ENCODE assay signal across 8 mouse cellular contexts in the genomic region with DNA sequence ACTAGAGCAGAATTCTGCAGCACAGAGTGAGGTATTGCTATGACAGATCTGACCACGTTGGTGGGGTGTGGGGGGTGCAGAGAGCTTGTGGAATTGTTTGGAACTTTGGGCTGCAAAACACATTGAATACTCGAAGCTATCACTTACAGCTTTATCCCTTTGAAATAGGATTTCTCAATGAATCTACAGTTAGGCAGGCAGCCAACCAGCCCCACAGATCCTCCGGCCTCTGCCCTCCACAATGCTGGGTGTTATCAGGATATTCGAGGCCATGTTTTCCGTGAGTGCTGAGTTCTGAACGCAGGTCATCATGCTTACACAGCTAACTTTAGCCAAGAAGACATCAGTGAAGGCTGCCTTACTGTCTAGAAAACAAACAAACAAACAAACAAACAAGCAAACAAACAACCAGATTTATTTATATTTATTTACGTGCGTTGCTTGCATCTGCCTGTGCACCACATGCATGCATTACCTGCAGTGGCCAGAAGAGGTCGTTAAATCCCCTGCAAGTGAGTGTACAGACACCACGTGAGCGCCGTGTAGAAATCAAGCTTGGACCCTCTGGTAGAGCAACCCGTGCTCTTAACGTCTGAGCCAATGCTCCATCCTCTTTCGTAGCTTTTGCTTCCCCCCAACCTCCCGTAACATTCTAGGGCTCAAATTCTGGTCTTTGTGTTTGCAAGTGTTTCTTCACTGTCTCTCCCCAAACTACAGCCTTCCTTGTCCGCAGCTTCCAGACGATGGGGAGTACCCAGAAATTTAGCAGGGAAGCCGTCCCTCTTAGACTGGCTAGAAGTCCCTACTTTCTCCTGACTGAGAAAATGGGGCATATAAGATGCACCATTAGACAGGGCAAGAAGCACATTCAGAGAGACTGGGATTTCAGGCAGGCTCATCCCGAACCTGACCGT. TPM values are rescaled to one million over a fixed set of nuclear protein-coding genes. Genes with fewer than 3 reads are reported as not detected.
DNase-seq lines count a peak whose midpoint lies in the region; ATAC-seq and TF ChIP-seq lines count a peak whose summit lies in the region.

No protein-coding gene starts in this region.

- WGBS in heart, adult 2 months: 30% methylated on average over 21 of the region's 21 CpGs
- 30% methylated on average over 21 of the region's 21 CpGs for WGBS in kidney, embryonic 15.5 days
- 37% methylated on average over 21 of the region's 21 CpGs for WGBS in limb, embryonic 14.5 days
- 31% methylated on average over 21 of the region's 21 CpGs for WGBS in neural tube, embryonic 11.5 days

- peak; percentile 10 to 54 for DNase-seq in urinary bladder, postnatal 36 days (ENCODE audit: low spot score in 2 of 2)
- no peak for DNase-seq in urinary bladder, postnatal 10 days (ENCODE audit: low spot score)
- DNase-seq in embryo, embryonic 10 days (ENCODE audit: low spot score): peak; percentile 91
- DNase-seq in heart, adult 2 months: peak; percentile 28 to 66
- peak; percentile 63 for DNase-seq in limb, embryonic 14.5 days (ENCODE audit: low spot score)
- peak; percentile 84 for DNase-seq in neural tube, embryonic 11.5 days (ENCODE audit: low spot score)

- no peaks in the 10 kb centered on the region for H3K36me3 ChIP-seq in heart, adult 2 months (ENCODE audit: control insufficient read depth, insufficient read depth, low read length)
- H3K36me3 ChIP-seq in kidney, embryonic 15.5 days: peaks cover 7% of the 10 kb centered on the region
- H3K36me3 ChIP-seq in limb, embryonic 14.5 days (ENCODE audit: control insufficient read depth, insufficient read depth, low read length): peaks cover 4% of the 10 kb centered on the region
- 0 out of 2 replicates have a peak, but pooled peaks cover under 1% of the 10 kb centered on the region for H3K36me3 ChIP-seq in neural tube, embryonic 11.5 days (ENCODE audit: control insufficient read depth, insufficient read depth, low read length)
- H3K36me3 ChIP-seq in testis, adult 2 months (ENCODE audit: control insufficient read depth, insufficient read depth, low read length): no peaks in the 10 kb centered on the region

- no peaks in the 10 kb centered on the region for H3K27me3 ChIP-seq in heart, adult 2 months (ENCODE audit: control insufficient read depth, insufficient read depth, low read length)
- H3K27me3 ChIP-seq in kidney, embryonic 15.5 days: no peaks in the 10 kb centered on the region
- H3K27me3 ChIP-seq in limb, embryonic 14.5 days (ENCODE audit: control insufficient read depth, insufficient read depth, low read length): no peaks in the 10 kb centered on the region
- H3K27me3 ChIP-seq in neural tube, embryonic 11.5 days (ENCODE audit: control insufficient read depth, insufficient read depth, low read length): no peaks in the 10 kb centered on the region
- no peaks in the 10 kb centered on the region for H3K27me3 ChIP-seq in testis, adult 2 months (ENCODE audit: control insufficient read depth, insufficient read depth, low read length)

- intact Hi-C loops in heart, adult 2 months (cut with DNase I): loop anchor here (5.0 kb wide), 1 partner anchor 106 kb away; no protein-coding TSS in a partner anchor

- peak; percentile 79 for TF ChIP-seq CTCF in heart, adult 2 months (IDR thresholded peaks at IDR 0.05)
- peak; percentile 71 for TF ChIP-seq CTCF in testis, adult 2 months (IDR thresholded peaks at IDR 0.05; ENCODE audit: control insufficient read depth, insufficient read depth, insufficient replicate concordance, low read depth, low read length)

- H3K4me3 ChIP-seq in heart, adult 2 months: no peak overlapping the region
- H3K4me3 ChIP-seq in kidney, embryonic 15.5 days (replicated peaks): no peak overlapping the region
- H3K4me3 ChIP-seq in limb, embryonic 14.5 days (replicated peaks; ENCODE audit: low read length): no peak overlapping the region
- 0 out of 2 replicates have a peak overlapping the region, but pooled peaks have one; percentile 6 for H3K4me3 ChIP-seq in neural tube, embryonic 11.5 days (ENCODE audit: low read depth, low read length)
- peak overlapping the region; percentile 65 for H3K4me3 ChIP-seq in testis, adult 2 months (ENCODE audit: control insufficient read depth, low read depth, low read length)

- no peak for TF ChIP-seq POLR2A in heart, adult 2 months (IDR thresholded peaks at IDR 0.05; ENCODE audit: insufficient read depth, low read depth, low read length)
- TF ChIP-seq POLR2A in limb, embryonic 14.5 days (IDR thresholded peaks at IDR 0.05; ENCODE audit: borderline replicate concordance, extremely low read depth, insufficient read depth, insufficient read length): no peak
- no peak for TF ChIP-seq POLR2A in testis, adult 2 months (IDR thresholded peaks at IDR 0.05; ENCODE audit: control insufficient read depth, low read depth, low read length)

- no peak overlapping the region for H3K9ac ChIP-seq in heart, adult 2 months (ENCODE audit: low read depth, low read length)
- no peak overlapping the region for H3K9ac ChIP-seq in kidney, embryonic 15.5 days
- no peak overlapping the region for H3K9ac ChIP-seq in limb, embryonic 14.5 days (ENCODE audit: low read depth, low read length, severe bottlenecking)
- H3K9ac ChIP-seq in neural tube, embryonic 11.5 days (ENCODE audit: low read length): no peak overlapping the region

- H3K4me1 ChIP-seq in heart, adult 2 months (ENCODE audit: control insufficient read depth, insufficient read depth, low read length): peaks cover 2% of the 10 kb centered on the region
- peaks cover 14% of the 10 kb centered on the region for H3K4me1 ChIP-seq in kidney, embryonic 15.5 days
- H3K4me1 ChIP-seq in limb, embryonic 14.5 days (ENCODE audit: control insufficient read depth, insufficient read depth, low read length): 0 out of 2 replicates have a peak, but pooled peaks cover 3% of the 10 kb centered on the region
- 0 out of 2 replicates have a peak, but pooled peaks cover 2% of the 10 kb centered on the region for H3K4me1 ChIP-seq in neural tube, embryonic 11.5 days (ENCODE audit: control insufficient read depth, insufficient read depth, low read length)
- H3K4me1 ChIP-seq in testis, adult 2 months (ENCODE audit: control insufficient read depth, insufficient read depth, low read length): peaks cover 8% of the 10 kb centered on the region; the same call in 1 of the 2 replicates

- ATAC-seq in kidney, embryonic 15.5 days (replicated peaks; ENCODE audit: low FRiP score): peak; percentile 59; the same call in 1 of the 2 replicates
- peak; percentile 70 for ATAC-seq in limb, embryonic 14.5 days (ENCODE audit: low FRiP score, low read depth)
- peak; percentile 70 for ATAC-seq in neural tube, embryonic 11.5 days (ENCODE audit: insufficient read depth, low FRiP score, low TSS enrichment)

- no peaks in the 10 kb centered on the region for H3K79me2 ChIP-seq in heart, adult 2 months (replicated peaks; ENCODE audit: control insufficient read depth, insufficient read depth, low read length)

- TF ChIP-seq EP300 in heart, adult 2 months (IDR thresholded peaks at IDR 0.05; ENCODE audit: insufficient read depth, low read depth, low read length): no peak

- no peaks in the 10 kb centered on the region for H3K9me3 ChIP-seq in kidney, embryonic 15.5 days (replicated peaks)
- H3K9me3 ChIP-seq in limb, embryonic 14.5 days (ENCODE audit: control insufficient read depth, low read length): no peaks in the 10 kb centered on the region
- H3K9me3 ChIP-seq in neural tube, embryonic 11.5 days (ENCODE audit: control insufficient read depth, low read length): no peaks in the 10 kb centered on the region

- H3K4me2 ChIP-seq in kidney, embryonic 15.5 days: peak overlapping the region; percentile 39
- H3K4me2 ChIP-seq in limb, embryonic 14.5 days (replicated peaks; ENCODE audit: low read depth, low read length, severe bottlenecking): peak overlapping the region; percentile 6; the same call in 1 of the 2 replicates
- 0 out of 2 replicates have a peak overlapping the region, but pooled peaks have one; percentile 15 for H3K4me2 ChIP-seq in neural tube, embryonic 11.5 days (ENCODE audit: low read depth)

- H3K27ac ChIP-seq in heart, adult 2 months: no peak overlapping the region
- H3K27ac ChIP-seq in kidney, embryonic 15.5 days: no peak overlapping the region
- H3K27ac ChIP-seq in limb, embryonic 14.5 days (replicated peaks; ENCODE audit: low read depth, low read length): no peak overlapping the region
- H3K27ac ChIP-seq in neural tube, embryonic 11.5 days (ENCODE audit: low read depth, low read length): peak overlapping the region; percentile 31; the same call in 1 of the 2 replicates
- no peak overlapping the region for H3K27ac ChIP-seq in testis, adult 2 months (ENCODE audit: control insufficient read depth, insufficient read depth, low read depth, low read length)

RNA-seq across cellular contexts. Expression of a gene that starts 12.1 kb away (rescaled TPM):
- total RNA-seq in heart, adult 2 months (2021): 10 to 100 TPM; 72.2 to 74.4 TPM
- polyA plus RNA-seq in heart, adult 2 months (2012; rRNA removed): 52.7 and 76.5 TPM in 2 replicates
- polyA plus RNA-seq in kidney, embryonic 15.5 days (2015; fragmentation: Nextera tagmentation; extraction: Ambion mirVana): 218 and 231 TPM in 2 replicates
- 213 and 223 TPM in 2 replicates for polyA plus RNA-seq in limb, embryonic 14.5 days (2012; rRNA removed)
- 177 and 178 TPM in 2 replicates for polyA plus RNA-seq in limb, embryonic 14.5 days (2014; fragmentation: Nextera tagmentation; extraction: Ambion mirVana)
- 277 and 282 TPM in 2 replicates for polyA plus RNA-seq in neural tube, embryonic 11.5 days (2014; fragmentation: Nextera tagmentation; extraction: Ambion mirVana)
- polyA plus RNA-seq in testis, adult 2 months (2012; rRNA removed): 384 and 398 TPM in 2 replicates

Comparison
In these comparisons a context has a peak if more than half of its experiments do, and no peak if none do; other contexts are left out.
1. H3K4me3 ChIP-seq: peak in neural tube, embryonic 11.5 days (single experiment) and testis, adult 2 months (single experiment); none in heart, adult 2 months (single experiment), kidney, embryonic 15.5 days (single experiment) and limb, embryonic 14.5 days (single experiment).
2. Peak in every context shown above with its lines, with median percentiles within 50 percentile points of each other: ATAC-seq and H3K4me2 ChIP-seq.